20 mouse cellular contexts compared by ENCODE assay signal in the genomic region with DNA sequence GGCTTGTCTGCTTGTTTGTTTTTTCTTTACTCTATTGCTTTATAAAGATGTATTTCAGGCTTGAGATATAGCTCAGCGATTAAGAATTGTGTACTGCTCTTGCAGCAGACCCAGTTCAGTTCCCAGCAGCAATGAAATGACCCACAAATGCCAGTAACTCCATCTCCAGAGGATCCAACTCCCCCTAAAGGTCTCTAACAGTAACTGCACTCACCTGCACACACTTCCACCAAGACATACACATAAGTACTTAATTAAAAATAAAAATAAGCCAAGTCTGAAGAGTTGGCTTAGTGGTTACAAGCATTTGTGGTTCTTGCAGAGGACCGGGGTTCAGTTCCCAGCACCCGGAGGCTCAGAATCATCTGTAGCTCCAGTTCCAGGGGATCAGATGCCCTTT.
DNase-seq lines count a peak whose midpoint lies in the region; ATAC-seq and TF ChIP-seq lines count a peak whose summit lies in the region.
"Had no signal": no experiment of that assay in that cellular context is flagged by ENCODE, and none has a peak within 500 bp of the region (broad histone marks: within the 10 kb centered on the region; RNA-seq: fewer than 3 reads in every experiment).

No protein-coding gene starts in this region.

- no peak overlapping the region for H3K4me3 ChIP-seq in E14TG2a.4 (replicated peaks; ENCODE audit: low read length)
- H3K4me3 ChIP-seq in liver, embryonic 11.5 days (ENCODE audit: low read depth, low read length), result no peak overlapping the region
- no peak overlapping the region for H3K4me3 ChIP-seq in forebrain, embryonic 10.5 days
- H3K4me3 ChIP-seq: embryonic facial prominence, embryonic 10.5 days; embryonic facial prominence, embryonic 12.5 days; forebrain, embryonic 12.5 days had no signal

- H3K27me3 ChIP-seq in E14TG2a.4 (ENCODE audit: insufficient read depth, low read length), result no peaks in the 10 kb centered on the region
- no peaks in the 10 kb centered on the region for H3K27me3 ChIP-seq in liver, embryonic 11.5 days (replicated peaks; ENCODE audit: control insufficient read depth, insufficient read depth, low read length)
- no peaks in the 10 kb centered on the region for H3K27me3 ChIP-seq in forebrain, embryonic 10.5 days (ENCODE audit: poor library complexity, severe bottlenecking)
- H3K27me3 ChIP-seq: embryonic facial prominence, embryonic 12.5 days; forebrain, embryonic 12.5 days had no signal

- H3K9me3 ChIP-seq in E14TG2a.4 (ENCODE audit: low read length), result no peaks in the 10 kb centered on the region
- H3K9me3 ChIP-seq in liver, embryonic 11.5 days (ENCODE audit: control insufficient read depth, low read length), result no peaks in the 10 kb centered on the region
- H3K9me3 ChIP-seq in forebrain, embryonic 10.5 days, result peaks cover 4% of the 10 kb centered on the region; the same call in 1 of the 2 replicates
- H3K9me3 ChIP-seq: embryonic facial prominence, embryonic 10.5 days; embryonic facial prominence, embryonic 12.5 days; forebrain, embryonic 12.5 days had no signal

- no peak overlapping the region for H3K27ac ChIP-seq in liver, embryonic 11.5 days (ENCODE audit: low read depth, low read length)
- no peak overlapping the region for H3K27ac ChIP-seq in forebrain, embryonic 10.5 days
- H3K27ac ChIP-seq: embryonic facial prominence, embryonic 10.5 days; embryonic facial prominence, embryonic 12.5 days; forebrain, embryonic 12.5 days had no signal

- DNase-seq in ES-CJ7 (ENCODE audit: low read depth, low spot score) (peak; percentile 39), R1 (ENCODE audit: low read depth, low spot score) (peak; percentile 61)
- DNase-seq in adrenal gland, postnatal 25 days, result no peak
- DNase-seq in liver, embryonic 11.5 days (ENCODE audit: low spot score), result no peak
- no peak for DNase-seq in forebrain, embryonic 10.5 days (ENCODE audit: extremely low spot score, low spot score)
- DNase-seq: adrenal gland, adult 8-10 months; adrenal gland, postnatal 14 days; cerebellum, adult 11 months; cerebellum, adult 18-20 months; cerebellum, adult 8-10 months; cerebellum, adult 9-11 months; cerebellum, postnatal 14 days; cerebellum, postnatal 36 days had no signal

- H3K4me2 ChIP-seq in liver, embryonic 11.5 days, result no peak overlapping the region
- H3K4me2 ChIP-seq: embryonic facial prominence, embryonic 12.5 days; forebrain, embryonic 12.5 days had no signal

- peak; percentile 63 for TF ChIP-seq CTCF in E14TG2a.4 (conservative IDR thresholded peaks at IDR 0.05; ENCODE audit: low read length)

- H3K36me3 ChIP-seq in E14TG2a.4 (ENCODE audit: insufficient read depth, low read length), result no peaks in the 10 kb centered on the region
- H3K36me3 ChIP-seq in liver, embryonic 11.5 days (ENCODE audit: control insufficient read depth, insufficient read depth, low read length), result no peaks in the 10 kb centered on the region
- peaks cover 43% of the 10 kb centered on the region for H3K36me3 ChIP-seq in forebrain, embryonic 10.5 days (replicated peaks)
- H3K36me3 ChIP-seq: embryonic facial prominence, embryonic 10.5 days; embryonic facial prominence, embryonic 12.5 days had no signal

- ATAC-seq in liver, embryonic 11.5 days (replicated peaks; ENCODE audit: low FRiP score), result no peak
- ATAC-seq: activated CD4-positive, CD25-positive, alpha-beta regulatory T cell, adult 4 months; forebrain, embryonic 14.5 days; forebrain, embryonic 16.5 days had no signal

- H3K4me1 ChIP-seq in E14TG2a.4 (replicated peaks; ENCODE audit: low read depth, low read length), result no peaks in the 10 kb centered on the region
- no peaks in the 10 kb centered on the region for H3K4me1 ChIP-seq in liver, embryonic 11.5 days (replicated peaks; ENCODE audit: control insufficient read depth, insufficient read depth, low read length)
- peaks cover 2% of the 10 kb centered on the region for H3K4me1 ChIP-seq in forebrain, embryonic 10.5 days
- H3K4me1 ChIP-seq: embryonic facial prominence, embryonic 10.5 days; embryonic facial prominence, embryonic 12.5 days had no signal

- 84% methylated on average over 3 of the region's 3 CpGs for WGBS in liver, embryonic 11.5 days
- WGBS in forebrain, embryonic 10.5 days, result 88% methylated on average over 3 of the region's 3 CpGs

- H3K9ac ChIP-seq in liver, embryonic 11.5 days (ENCODE audit: low read depth, low read length), result no peak overlapping the region
- H3K9ac ChIP-seq: embryonic facial prominence, embryonic 12.5 days; forebrain, embryonic 12.5 days had no signal

Comparison
In these comparisons a context has a peak if more than half of its experiments do, and no peak if none do; other contexts are left out.
1. DNase-seq: peak in ES-CJ7 (single experiment) and R1 (single experiment); none in adrenal gland, postnatal 25 days (single experiment), liver, embryonic 11.5 days (single experiment) and forebrain, embryonic 10.5 days (single experiment).